Mouse (Mus musculus): ENCODE data around the gene Prex1.

Prex1 gene

GRCm38 (mm10) chr2:166638947-166639641 lies 74.5 kb downstream of the Prex1 start:
- POLR2A ChIA-PET = interaction anchor here in 1 of 4 experiments (0.7 to 1.0 kb wide), 3 partner anchors 14 to 129 kb away, joined by 3 read pairs; no protein-coding TSS in a partner anchor

GRCm38 (mm10) chr2:166638079-166638800 lies 75.4 kb downstream of the Prex1 start:
- ChIA-PET CTCF (no interaction called here), POLR2A (interaction anchor here in 1 of 4 experiments (0.6 to 1.6 kb wide), 3 partner anchors 14 to 37 kb away, joined by 3 read pairs; no protein-coding TSS in a partner anchor)

More at GRCm38 (mm10) chr2:166638947-166639641, 74.5 kb downstream of the Prex1 start:
- CTCF ChIA-PET = no interaction called here

DNA sequence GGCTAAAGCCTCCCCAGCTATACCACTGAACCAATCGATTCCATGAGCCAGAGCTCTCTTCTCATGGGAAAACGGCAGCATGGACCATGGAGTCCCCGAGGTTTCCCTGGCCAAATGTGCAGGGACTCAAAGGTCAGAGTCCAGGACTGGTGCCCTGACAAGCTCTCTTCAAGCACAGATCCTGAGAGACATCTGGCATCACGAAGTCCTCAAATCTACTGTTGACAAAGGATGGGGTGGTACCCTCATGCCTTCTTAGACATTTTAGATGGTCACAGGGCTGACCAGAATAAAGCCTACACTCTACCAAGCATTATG lies 76.0 kb downstream of the Prex1 start:
- ChIA-PET POLR2A (interaction anchor here in 1 of 4 experiments (1.6 kb wide), 1 partner anchor 13 kb away, joined by 3 read pairs; no protein-coding TSS in a partner anchor), CTCF (no interaction called here)

DNA sequence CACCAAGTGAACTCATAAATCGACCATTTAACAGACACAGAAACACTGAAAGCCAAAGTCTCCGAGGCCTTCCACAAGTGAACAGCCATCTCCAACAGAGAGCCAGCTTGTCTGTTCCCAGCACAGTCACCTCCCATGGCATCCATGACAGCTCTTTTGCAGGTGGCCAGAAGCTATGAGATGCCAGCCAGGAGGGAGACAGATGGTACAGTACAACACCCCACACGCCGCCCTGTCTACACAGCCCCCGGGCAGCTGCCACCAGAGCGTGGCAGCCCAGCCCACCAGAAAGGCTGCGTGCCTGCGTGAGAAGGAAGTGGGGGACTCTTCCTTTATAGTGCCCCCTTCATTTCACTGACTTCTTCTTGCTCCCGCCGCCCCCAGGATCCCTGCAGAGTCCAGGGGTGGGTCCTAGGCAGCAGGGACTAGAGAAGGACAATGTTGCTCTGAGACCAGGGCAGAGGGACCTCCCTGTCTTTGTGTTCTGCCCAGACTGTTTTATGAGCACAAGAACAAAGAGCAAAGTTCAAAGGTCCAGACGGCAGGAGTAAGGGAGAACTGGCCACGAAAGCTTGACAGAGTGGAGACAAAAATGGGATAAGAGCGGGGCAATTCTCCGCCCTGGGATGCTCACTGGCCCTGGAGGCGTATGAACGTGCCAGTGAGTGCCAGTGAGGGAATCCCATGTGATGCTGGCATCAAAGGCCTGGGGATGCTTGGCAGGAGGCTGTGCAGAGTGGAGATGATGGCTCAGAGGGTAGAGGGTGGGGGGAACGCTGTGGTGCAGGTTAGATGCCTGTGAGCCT lies 76.6 kb downstream of the Prex1 start:
- CTCF ChIA-PET = no interaction called here

GRCm38 (mm10) chr2:166635521-166635920 lies 78.1 kb downstream of the Prex1 start:
- ChIA-PET POLR2A (interaction anchor here in 1 of 4 experiments (1.1 kb wide), 1 partner anchor 11 kb away, joined by 3 read pairs; no protein-coding TSS in a partner anchor), CTCF (no interaction called here)

More for the DNA sequence above, 76.6 kb downstream of the Prex1 start:
- POLR2A ChIA-PET = interaction anchor here in 1 of 4 experiments (1.6 kb wide), 1 partner anchor 13 kb away, joined by 3 read pairs; no protein-coding TSS in a partner anchor

DNA sequence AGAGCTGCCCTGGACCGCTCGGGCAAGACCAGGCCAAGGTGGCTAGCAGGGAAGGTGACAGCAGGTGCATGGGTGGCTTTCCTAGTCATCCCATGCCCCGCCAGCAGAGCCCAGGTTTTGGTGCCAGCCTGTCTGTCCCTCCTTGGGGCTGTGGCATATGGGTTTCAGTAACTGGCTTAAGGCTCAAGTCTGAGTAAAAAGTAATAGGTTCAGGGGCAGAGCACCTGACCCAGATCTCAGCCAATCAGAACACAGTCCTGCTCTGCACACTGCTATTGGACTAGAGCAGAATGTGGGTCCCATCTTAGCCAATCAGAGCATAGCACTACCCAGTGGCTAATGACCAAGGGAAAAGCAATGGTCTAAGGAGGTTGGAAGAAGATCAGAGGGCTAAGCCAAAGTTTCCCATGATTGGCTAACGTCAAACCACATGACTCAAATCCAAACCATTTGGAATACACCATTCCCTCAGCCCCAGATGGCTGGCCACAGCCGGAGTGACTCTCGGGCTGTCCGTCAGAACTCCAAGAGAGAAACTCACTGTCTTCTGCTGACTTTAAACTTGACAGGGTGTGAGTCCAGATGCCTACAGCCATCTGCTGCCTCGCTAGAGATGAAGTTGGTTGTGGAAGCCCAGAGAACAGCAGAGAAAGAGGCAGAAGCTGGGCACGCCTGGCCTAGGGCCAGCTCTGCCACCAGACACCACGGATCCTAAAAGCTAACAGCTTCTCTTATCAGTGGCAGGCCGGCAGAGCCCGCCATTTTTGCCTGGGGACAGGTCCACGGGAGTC lies 80.9 kb downstream of the Prex1 start:
- ChIA-PET POLR2A (interaction anchor here in 1 of 4 experiments (1.2 kb wide), 1 partner anchor 12 kb away, joined by 3 read pairs; no protein-coding TSS in a partner anchor), CTCF (interaction anchor here in 1 of 4 experiments (0.6 kb wide), 1 partner anchor 546 kb away, joined by 4 read pairs; no protein-coding TSS in a partner anchor)

DNA sequence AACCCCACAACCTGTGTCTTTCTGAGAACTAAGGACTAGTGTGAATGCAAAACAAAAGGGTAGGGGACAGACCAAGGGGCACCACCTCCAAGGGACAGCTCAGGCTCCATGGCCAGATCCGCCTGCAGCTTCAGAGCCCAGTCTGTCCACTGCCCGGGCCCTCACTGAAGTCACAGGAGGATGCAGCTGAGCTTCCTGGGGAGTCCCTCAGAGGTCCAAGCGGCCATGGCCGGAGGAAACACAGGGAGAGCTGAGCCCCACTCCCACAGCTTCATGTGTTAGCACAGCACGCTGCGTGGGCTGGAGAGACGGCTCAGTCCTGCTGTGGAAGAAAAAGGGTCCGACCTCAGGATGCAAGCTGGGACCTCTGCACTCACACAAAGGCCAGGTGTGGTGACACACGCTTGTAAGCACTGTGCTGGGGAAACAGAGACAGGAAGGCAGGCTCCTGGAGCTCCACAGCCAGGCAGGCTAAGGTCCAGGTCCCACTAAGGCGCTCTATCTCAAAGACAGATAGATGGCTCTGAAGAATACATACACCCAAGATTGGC lies 81.9 kb downstream of the Prex1 start:
- ChIA-PET POLR2A (interaction anchor here in 3 of 4 experiments (0.5 to 2.3 kb wide), 8 partner anchors 9 to 949 kb away, joined by 3 to 4 read pairs (median 3); no protein-coding TSS in a partner anchor), CTCF (interaction anchor here in 2 of 4 experiments (0.6 to 1.1 kb wide), 3 partner anchors 30 to 545 kb away, joined by 3 to 4 read pairs (median 3); no protein-coding TSS in a partner anchor)

GRCm38 (mm10) chr2:166631189-166631588 lies 82.4 kb downstream of the Prex1 start:
- POLR2A ChIA-PET = interaction anchor here in 3 of 4 experiments (0.5 to 2.3 kb wide), 10 partner anchors 8 to 949 kb away, joined by 3 to 4 read pairs (median 3); no protein-coding TSS in a partner anchor
- CTCF ChIA-PET = interaction anchor here in 3 of 4 experiments (0.7 to 1.9 kb wide), 4 partner anchors 30 to 146 kb away, joined by 3 to 7 read pairs (median 3); no protein-coding TSS in a partner anchor

DNA sequence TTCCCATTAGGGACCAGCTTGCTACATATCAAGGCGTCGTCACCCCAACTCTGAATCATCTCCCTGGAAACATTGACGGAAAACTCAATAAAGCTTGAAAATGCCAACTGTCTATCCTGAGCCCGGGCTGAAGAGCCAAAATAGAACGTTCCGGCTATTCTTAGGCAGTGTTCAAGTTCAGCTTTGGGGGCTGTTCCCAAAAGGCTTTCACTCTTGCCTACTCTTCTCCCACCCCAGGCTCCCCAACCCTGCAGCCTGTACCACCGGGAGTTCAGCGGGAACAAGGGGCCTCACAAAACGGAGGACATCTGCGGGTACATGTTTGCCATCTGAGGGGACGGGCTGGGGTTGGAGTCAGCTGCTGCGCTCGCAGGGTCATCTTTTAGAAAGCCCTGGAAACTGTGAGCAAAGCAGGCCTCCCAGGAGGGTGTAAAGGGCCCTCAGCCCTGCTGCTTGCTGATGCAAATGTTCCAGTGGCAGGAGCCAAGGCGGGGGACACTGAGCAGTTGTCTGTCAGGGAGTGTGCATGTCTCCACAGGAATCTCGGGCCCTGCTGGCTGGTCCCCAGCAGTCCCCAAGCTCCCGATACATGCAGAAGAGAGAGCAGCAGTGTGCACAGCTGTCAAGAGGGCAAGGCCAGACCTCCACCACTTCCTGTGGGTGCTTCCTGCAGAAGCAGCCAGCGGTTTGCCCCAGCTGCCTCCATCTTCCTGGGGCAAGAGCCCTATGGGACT lies 83.5 kb downstream of the Prex1 start:
- ChIA-PET POLR2A (interaction anchor here in 2 of 4 experiments (0.9 to 2.3 kb wide), 6 partner anchors 9 to 140 kb away, joined by 3 to 4 read pairs (median 3); no protein-coding TSS in a partner anchor), CTCF (interaction anchor here in 3 of 4 experiments (0.5 to 1.9 kb wide), 4 partner anchors 24 to 147 kb away, joined by 3 to 7 read pairs (median 4); no protein-coding TSS in a partner anchor)

DNA sequence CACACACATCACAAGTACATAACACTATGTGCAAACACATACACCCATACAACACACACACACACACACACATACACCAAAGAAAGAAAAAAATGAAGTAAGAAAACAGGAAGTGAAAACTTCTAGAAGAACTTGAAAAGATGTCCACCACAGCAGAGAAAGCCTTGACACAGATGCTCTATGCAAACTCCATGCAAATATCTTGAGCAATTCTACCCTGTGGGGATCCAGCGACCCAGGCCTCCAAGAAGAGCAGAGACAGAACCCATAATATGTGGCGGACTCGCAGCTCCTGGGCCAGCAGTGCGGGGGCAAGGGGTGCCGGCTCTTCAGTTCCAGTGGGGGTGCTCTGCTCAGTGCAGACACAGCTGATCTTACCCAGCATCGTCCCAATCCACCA lies 86.1 kb downstream of the Prex1 start:
- CTCF ChIA-PET = no interaction called here
- POLR2A ChIA-PET = interaction anchor here in 1 of 4 experiments (0.7 kb wide), 1 partner anchor 38 kb away, joined by 3 read pairs; no protein-coding TSS in a partner anchor

DNA sequence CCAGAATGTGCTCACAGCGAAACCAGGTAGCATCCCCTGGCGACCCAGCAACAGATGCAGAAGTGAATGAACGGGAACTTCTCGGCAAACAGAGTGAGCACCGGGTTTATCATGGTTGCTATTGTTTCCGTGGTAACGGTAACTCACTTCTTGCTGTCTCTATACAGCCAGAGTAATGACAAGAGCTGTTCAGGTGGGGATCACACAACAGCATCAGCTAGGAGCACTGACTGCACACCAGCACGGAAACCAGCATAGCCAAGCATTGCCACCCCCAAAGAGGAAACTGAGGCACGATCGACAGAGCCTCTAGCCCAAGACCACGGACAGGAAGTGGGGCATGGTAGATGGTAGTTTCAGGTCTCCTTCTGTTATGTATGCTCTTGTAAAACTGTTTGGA lies 88.4 kb downstream of the Prex1 start:
- CTCF ChIA-PET = no interaction called here
- POLR2A ChIA-PET = interaction anchor here in 1 of 4 experiments (1.0 kb wide), 2 partner anchors 11 to 12 kb away, joined by 3 read pairs; no protein-coding TSS in a partner anchor

GRCm38 (mm10) chr2:166623081-166623567 lies 90.5 kb downstream of the Prex1 start:
- ChIA-PET POLR2A (interaction anchor here in 3 of 4 experiments (0.7 to 1.8 kb wide), 3 partner anchors 8 to 622 kb away, joined by 3 to 4 read pairs (median 3); partner anchors contain the start of gene Prex1 (in 1 of the 3)), CTCF (no interaction called here)

DNA sequence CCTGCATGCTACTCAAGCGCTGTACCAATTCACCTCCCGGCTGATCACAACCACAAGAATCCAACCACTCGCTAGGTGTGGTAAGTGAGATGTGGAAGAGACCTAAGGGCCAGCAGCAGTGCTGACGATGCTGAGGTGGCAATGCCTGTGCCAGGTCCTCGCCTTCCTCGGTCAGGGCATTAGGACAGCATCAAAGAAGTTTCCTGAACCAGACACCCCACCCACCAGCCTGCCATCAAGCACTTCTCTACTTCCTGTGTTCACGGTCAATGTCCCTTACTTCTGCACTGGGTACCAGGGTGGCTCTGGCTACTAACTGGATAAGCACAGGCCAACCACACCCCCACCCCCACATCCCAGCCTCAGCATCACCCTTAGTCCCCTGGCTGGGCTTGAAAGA lies 91.0 kb downstream of the Prex1 start:
- CTCF ChIA-PET = no interaction called here
- POLR2A ChIA-PET = interaction anchor here in 2 of 4 experiments (1.1 to 1.8 kb wide), 2 partner anchors 9 to 91 kb away, joined by 3 to 4 read pairs; partner anchors contain the start of gene Prex1 (in 1 of the 2)

DNA sequence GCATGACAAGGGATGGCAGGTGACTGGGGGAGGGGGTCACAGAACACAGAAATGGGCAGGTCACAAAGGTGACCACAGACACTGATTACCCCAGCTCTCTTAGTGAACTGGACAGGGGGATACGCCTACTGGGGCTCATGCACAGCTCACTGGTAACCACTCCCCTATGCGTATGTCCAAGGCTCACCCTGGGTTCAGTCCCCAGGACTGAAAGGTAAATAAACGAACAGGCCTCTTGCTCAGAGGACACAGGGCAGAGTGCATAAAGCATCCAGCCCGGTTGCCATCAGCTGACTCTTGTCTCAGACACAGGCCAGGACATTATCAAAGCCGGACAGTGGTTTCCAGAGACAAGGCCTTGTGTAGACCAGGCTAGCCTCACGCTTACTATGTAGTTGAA lies 91.6 kb downstream of the Prex1 start:
- ChIA-PET CTCF (interaction anchor here in 1 of 4 experiments (0.8 kb wide), 1 partner anchor 29 kb away, joined by 4 read pairs; no protein-coding TSS in a partner anchor), POLR2A (interaction anchor here in 1 of 4 experiments (1.8 kb wide), 1 partner anchor 92 kb away, joined by 4 read pairs; the partner anchor contains the start of gene Prex1)

GRCm38 (mm10) chr2:166620529-166621466 lies 92.8 kb downstream of the Prex1 start:
- CTCF ChIA-PET = interaction anchor here (0.7 to 1.6 kb wide), 6 partner anchors 9 to 538 kb away, joined by 3 to 5 read pairs (median 4); no protein-coding TSS in a partner anchor
- POLR2A ChIA-PET = interaction anchor here in 3 of 4 experiments (0.6 to 1.6 kb wide), 8 partner anchors 10 to 157 kb away, joined by 3 to 4 read pairs (median 3); no protein-coding TSS in a partner anchor

Measured in embryonic stem cell, embryonic (primary cell).